Mouse (Mus musculus): Measurements from ENCODE around the gene Usp13.

- TF ChIP-seq CTCF (IDR thresholded peaks at IDR 0.05; ENCODE audit: low read depth, low read length) (no peak), POLR2A (IDR thresholded peaks at IDR 0.05; ENCODE audit: extremely low read depth, insufficient read depth, low read length) (no peak)
Observed at GRCm38 (mm10) chr3:32871081-32871480, 53.7 kb downstream of the Usp13 start.

All from liver, adult 2 months (tissue).